Mouse (Mus musculus) thymus, adult 2 months (tissue): Measurements from ENCODE around the gene Rfc4.

ENCODE experiments used
- CTCF ChIP-seq: fragments of 200-500 bp; IDR thresholded peaks from 2 replicates; pipeline ENCODE4 v1.5.1; 2012; ENCODE audit warnings: mild to moderate bottlenecking, control low read depth, low read length, moderate library complexity, borderline replicate concordance; ENCODE audit not compliant: control insufficient read depth, poor library complexity, insufficient read depth; ENCODE audit errors: extremely low read depth
- POLR2A ChIP-seq: fragments of 200-500 bp; IDR thresholded peaks from 2 replicates; pipeline ENCODE4 v1.6.1; 2012; ENCODE audit warnings: mild to moderate bottlenecking, low read length, control low read depth, moderate library complexity; ENCODE audit not compliant: control insufficient read depth, poor library complexity, insufficient read depth; ENCODE audit errors: extremely low read depth

DNA sequence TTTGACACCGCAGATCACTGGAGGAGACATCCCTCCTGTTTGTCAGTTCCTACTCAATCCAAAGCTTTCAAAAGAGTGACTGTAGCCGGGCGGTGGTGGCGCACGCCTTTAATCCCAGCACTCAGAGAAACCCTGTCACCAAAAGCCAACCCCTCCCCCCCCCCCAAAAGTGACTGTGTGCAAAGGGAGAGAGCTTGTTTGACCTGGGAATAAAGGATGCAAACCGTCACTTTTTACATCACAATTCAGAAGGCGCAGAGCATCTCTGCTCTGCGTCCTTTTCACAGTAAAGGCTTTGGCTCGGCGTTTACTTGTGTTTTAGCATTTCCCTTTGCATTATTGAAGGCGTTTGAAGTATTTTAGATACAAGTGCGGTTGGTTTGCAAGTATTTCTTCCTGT is 27.9 kb downstream of the Rfc4 start:
- TF ChIP-seq POLR2A (no peak), CTCF (no peak)
